Mouse (Mus musculus) neural tube, embryonic 11.5 days (tissue): ENCODE data around the gene Pde4c. TPM values are rescaled to one million over a fixed set of nuclear protein-coding genes. Genes with fewer than 3 reads are reported as not detected.
A peak's percentile ranks its signal among the peaks of the same experiment; 100 is the strongest.

Experiments used
- ATAC-seq: fragments of 200-750 bp; cut with Nextera tagmentation; 2 replicates; pipeline ENCODE4 v1.8.0; 2017; ENCODE audit warnings: moderate number of reproducible peaks, mild to moderate bottlenecking, moderate TSS enrichment, moderate library complexity; ENCODE audit not compliant: insufficient read depth, low FRiP score, low TSS enrichment
- DNase-seq: peaks from one replicate; pipeline ENCODE4 v3.0.0-alpha.2; 2015; ENCODE audit warnings: low spot score
- H3K27ac ChIP-seq: fragments of 300-500 bp; sonication (generic); 2 replicates; pipeline ENCODE4 v1.5.1; 2014; ENCODE audit warnings: low read depth, mild to moderate bottlenecking, low read length
- H3K27me3 ChIP-seq: fragments of 300-500 bp; sonication (generic); 2 replicates; pipeline ENCODE4 v1.6.1; 2014; ENCODE audit warnings: mild to moderate bottlenecking, low read length, mixed read lengths; ENCODE audit not compliant: control insufficient read depth, insufficient read depth
- H3K36me3 ChIP-seq: fragments of 300-500 bp; sonication (generic); 2 replicates; pipeline ENCODE4 v1.6.1; 2014; ENCODE audit warnings: mild to moderate bottlenecking, low read length, moderate library complexity, mixed read lengths; ENCODE audit not compliant: control insufficient read depth, insufficient read depth
- H3K4me1 ChIP-seq: fragments of 300-500 bp; sonication (generic); 2 replicates; pipeline ENCODE4 v1.6.1; 2014; ENCODE audit warnings: low read length, mixed read lengths; ENCODE audit not compliant: control insufficient read depth, insufficient read depth
- H3K4me2 ChIP-seq: fragments of 300-500 bp; sonication (generic); 2 replicates; pipeline ENCODE4 v1.6.1; 2014; ENCODE audit warnings: low read depth, mild to moderate bottlenecking, moderate library complexity
- H3K4me3 ChIP-seq: fragments of 300-500 bp; sonication (generic); 2 replicates; pipeline ENCODE4 v1.5.1; 2014; ENCODE audit warnings: low read depth, low read length
- H3K9ac ChIP-seq: fragments of 300-500 bp; sonication (generic); 2 replicates; pipeline ENCODE4 v1.6.1; 2014; ENCODE audit warnings: mild to moderate bottlenecking, low read length
- H3K9me3 ChIP-seq: fragments of 300-500 bp; sonication (generic); 2 replicates; pipeline ENCODE4 v1.6.1; 2016; ENCODE audit warnings: low read length; ENCODE audit not compliant: control insufficient read depth
- WGBS: fragments of 180-500 bp; shearing (Covaris S2); extraction: QIAGEN DNeasy Blood & Tissue Kit; methylation state at CpG from one replicate; pipeline ENCODE4 v1.1.7; 2014; 5-methylcytosine and 5-hydroxymethylcytosine counted together
- polyA plus RNA-seq: library from polyadenylated mRNA; unstranded; fragments of >200 nt; fragmentation: Nextera tagmentation; extraction: Ambion mirVana; gene quantifications from 2 replicates; pipeline ENCODE4 v1.2.1, GENCODE M21; 2014

The Pde4c gene
- polyA plus RNA-seq, 1 experiment from 2014 or later = 0.42 TPM

DNA sequence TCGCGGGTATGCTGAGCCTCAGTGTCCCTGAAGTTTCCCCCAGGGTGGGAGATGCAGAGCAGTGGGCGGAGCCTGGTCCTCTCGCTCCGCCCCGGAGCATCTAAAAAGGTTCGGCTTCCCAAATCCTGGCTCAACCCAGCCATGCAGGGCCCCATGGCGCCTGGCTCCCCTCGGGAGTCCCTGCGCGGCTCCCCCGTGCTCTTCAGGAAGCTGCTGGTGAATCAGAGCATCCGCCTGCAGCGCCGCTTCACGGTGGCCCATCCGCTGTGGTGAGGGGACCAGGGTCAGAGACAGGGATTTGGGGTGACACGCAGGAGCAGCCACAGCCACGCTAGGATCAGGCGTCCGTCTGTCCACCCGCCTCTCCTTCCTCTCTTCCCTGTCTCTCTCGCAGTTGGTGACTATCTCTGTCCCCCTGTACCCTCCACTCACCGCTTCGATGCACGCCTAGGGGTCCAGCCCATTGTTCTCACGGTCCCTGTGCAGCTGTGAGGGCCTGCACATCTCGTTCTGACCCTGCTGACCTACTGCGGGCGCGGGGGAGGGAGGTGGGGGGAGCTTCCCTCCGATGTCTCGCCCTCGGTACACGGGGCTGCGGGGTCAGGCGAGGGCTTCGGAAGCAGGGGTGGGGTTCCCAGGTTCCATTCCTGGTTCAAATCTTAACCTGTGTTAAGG lies 19.6 kb downstream of the Pde4c start:
- H3K4me3 ChIP-seq = peak overlapping the region; percentile 27
- 3% methylated on average over 38 of the region's 38 CpGs for WGBS

DNA sequence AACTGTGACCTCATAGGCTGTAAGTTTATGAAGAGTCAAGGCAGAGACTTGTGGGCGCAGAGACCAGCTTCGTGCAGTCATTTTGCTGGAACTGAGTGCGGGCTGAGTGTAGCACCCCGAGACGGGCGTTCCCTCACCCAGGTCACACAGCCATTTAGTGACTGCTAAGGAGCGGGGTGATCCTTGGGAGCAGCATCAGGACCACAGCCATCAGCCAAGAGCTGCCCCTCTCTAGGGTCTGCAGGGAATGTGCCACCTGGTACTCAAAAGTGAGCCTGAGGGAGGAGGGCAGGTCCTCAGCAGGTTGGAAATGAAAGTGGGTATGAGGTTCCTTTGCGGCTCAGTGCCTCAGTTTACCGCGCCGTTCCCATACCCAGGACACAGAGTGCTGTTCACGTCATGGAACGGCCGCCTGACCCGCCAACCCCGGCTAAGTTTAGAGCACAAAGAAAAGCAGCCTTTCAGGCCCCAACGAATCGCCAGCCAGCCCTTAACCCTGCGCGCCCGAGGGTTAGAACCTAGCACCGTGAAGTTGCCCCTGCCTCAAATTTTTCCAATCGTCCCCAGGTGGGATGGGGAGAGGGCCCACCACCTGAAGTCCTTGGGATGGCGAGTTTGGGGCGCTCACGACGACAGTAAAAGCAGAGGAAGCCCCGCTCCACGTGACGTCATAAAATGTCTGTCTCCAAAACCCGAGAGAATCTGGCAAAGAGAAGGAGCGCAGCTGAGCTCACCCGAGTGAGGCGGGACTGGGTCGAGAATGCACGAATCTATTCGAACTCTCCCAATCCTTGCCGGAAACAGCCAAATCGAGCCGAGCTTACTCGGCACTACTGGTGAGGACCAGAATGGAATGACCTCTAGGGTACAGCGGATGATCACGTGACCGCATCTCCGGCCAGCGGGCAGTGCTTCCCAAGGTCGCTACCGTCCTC lies 20.4 kb downstream of the Pde4c start:
- Histone ChIP-seq H3K9me3 (no peaks in the 10 kb centered on the region), H3K27ac (no peak overlapping the region), H3K27me3 (peaks cover 43% of the 10 kb centered on the region), H3K4me2 (peak overlapping the region; percentile 40), H3K4me1 (peaks cover 15% of the 10 kb centered on the region), H3K9ac (peak overlapping the region; percentile 50), H3K36me3 (no peaks in the 10 kb centered on the region), H3K4me3 (peak overlapping the region; percentile 27)
- WGBS = 5% methylated on average over 48 of the region's 48 CpGs
- DNase-seq (peak; percentile 35), ATAC-seq (no peak)

More for the DNA sequence above, 19.6 kb downstream of the Pde4c start:
- Histone ChIP-seq H3K36me3 (no peaks in the 10 kb centered on the region), H3K27me3 (peaks cover 43% of the 10 kb centered on the region), H3K4me2 (peak overlapping the region; percentile 40), H3K4me1 (peaks cover 15% of the 10 kb centered on the region), H3K9me3 (no peaks in the 10 kb centered on the region), H3K27ac (no peak overlapping the region), H3K9ac (peak overlapping the region; percentile 50)
- ATAC-seq (no peak), DNase-seq (peak; percentile 33)

DNA sequence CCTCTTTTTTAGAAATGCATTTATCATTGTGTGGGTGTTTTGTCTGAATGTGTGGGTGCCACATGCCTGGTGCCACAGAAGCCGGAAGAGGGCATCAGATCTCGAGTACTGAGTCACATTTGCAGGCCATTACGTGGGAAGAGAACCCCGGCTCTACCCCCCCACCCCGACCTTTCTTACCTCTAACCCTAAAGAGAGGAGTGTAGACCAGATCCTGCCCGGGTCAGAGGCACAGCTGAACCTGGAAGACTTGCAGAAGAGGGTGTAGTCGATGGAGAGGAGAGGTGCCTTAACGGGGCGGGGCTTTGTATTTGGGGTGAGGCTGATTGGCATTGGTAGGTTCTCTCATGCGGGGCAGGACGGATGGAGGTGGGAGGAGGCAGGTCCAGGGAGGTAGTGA lies 21.3 kb downstream of the Pde4c start:
- Histone ChIP-seq H3K27me3 (peaks cover 43% of the 10 kb centered on the region), H3K4me1 (peaks cover 15% of the 10 kb centered on the region), H3K4me2 (no peak overlapping the region), H3K9me3 (no peaks in the 10 kb centered on the region), H3K4me3 (no peak overlapping the region), H3K9ac (no peak overlapping the region), H3K27ac (no peak overlapping the region), H3K36me3 (no peaks in the 10 kb centered on the region)
- whole genome bisulfite sequencing = 54% methylated on average over 11 of the region's 11 CpGs
- ATAC-seq (no peak), DNase-seq (peak; percentile 8)

DNA sequence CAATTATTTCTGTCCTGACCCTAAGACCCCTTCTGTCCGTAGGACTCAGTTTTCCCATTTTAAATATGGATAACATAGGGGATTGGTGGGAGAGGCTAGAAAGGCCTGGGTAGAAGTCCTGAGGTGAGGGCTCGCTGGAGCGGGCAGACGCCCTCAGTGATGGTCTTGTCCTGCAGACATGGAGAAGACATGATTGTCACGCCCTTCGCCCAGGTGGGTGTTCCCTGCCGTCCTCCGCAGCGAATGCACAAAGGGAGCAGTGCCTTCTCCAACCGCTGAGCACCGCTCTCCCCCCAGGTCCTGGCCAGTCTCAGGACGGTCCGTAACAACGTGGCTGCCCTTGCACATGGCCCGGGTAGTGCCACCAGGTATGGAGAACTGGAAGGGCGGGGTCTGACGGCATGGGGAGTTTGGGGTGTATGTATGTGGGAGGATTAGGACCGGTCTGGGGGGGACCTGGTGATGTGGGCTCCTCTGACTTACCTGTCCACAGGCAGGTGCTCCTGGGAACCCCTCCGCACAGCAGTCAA lies 22.2 kb downstream of the Pde4c start:
- Histone ChIP-seq H3K27me3 (peaks cover 43% of the 10 kb centered on the region), H3K4me2 (no peak overlapping the region)
- WGBS = 53% methylated on average over 19 of the region's 19 CpGs

DNA sequence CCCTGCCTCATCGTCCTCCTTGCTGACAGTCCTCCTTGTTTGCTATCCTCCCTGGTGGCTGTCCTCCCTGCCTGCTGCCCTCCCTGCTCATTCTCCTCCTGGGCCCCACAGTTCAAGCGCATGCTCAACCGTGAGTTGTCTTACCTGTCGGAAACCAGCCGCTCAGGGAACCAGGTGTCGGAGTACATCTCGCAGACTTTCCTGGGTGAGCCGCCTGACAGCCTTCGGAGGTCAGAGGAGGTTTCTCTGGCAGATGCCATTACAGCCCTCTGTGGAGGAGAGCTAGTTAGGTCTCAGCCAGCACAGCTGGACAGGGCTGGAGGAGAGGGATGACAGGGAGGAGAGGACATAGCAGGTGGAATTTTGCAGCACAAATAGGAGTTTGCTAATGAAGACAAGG lies 23.2 kb downstream of the Pde4c start:
- ATAC-seq (no peak), DNase-seq (peak; percentile 8)
- no peak overlapping the region for H3K4me2 ChIP-seq
- no peak overlapping the region for H3K27ac ChIP-seq
- WGBS = 78% methylated on average over 9 of the region's 9 CpGs
- no peak overlapping the region for H3K9ac ChIP-seq
- H3K4me1 ChIP-seq = peaks cover 15% of the 10 kb centered on the region
- H3K36me3 ChIP-seq = no peaks in the 10 kb centered on the region
- H3K4me3 ChIP-seq = no peak overlapping the region
- no peaks in the 10 kb centered on the region for H3K9me3 ChIP-seq
- peaks cover 42% of the 10 kb centered on the region for H3K27me3 ChIP-seq

More for the DNA sequence above, 22.2 kb downstream of the Pde4c start:
- no peaks in the 10 kb centered on the region for H3K9me3 ChIP-seq
- peaks cover 15% of the 10 kb centered on the region for H3K4me1 ChIP-seq
- H3K4me3 ChIP-seq = no peak overlapping the region
- H3K9ac ChIP-seq = no peak overlapping the region
- H3K27ac ChIP-seq = no peak overlapping the region
- peak; percentile 5 for DNase-seq
- H3K36me3 ChIP-seq = no peaks in the 10 kb centered on the region
- ATAC-seq = no peak

DNA sequence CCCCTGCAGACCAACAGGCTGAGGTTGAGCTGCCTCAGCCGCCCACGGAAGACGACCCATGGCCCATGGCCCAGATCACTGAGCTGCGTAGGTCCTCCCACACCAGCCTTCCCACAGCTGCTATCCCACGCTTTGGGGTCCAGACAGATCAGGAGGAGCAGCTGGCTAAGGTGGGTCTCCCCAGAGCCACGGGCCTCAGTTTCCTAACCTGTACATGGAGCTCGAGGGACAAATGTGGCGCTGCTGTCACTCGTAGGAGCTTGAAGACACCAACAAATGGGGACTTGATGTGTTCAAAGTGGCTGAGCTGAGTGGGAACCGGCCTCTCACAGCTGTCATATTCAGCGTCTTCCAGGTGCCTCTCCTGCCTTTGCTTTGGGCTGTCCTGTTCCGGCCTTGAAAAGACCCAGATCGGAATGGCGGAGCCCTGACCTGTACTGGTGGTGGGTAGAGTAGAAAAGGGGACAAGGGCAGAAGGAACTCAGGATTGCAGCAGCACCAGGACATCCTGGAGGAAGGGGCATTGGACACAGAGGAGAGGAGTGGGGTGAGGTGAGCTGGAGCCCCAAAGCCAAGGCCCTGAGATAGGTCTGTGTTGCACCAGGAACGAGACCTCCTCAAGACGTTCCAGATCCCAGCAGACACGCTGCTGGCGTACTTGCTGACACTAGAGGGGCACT lies 23.8 kb downstream of the Pde4c start:
- Histone ChIP-seq H3K4me1 (peaks cover 15% of the 10 kb centered on the region), H3K4me3 (no peak overlapping the region), H3K9me3 (no peaks in the 10 kb centered on the region), H3K27ac (no peak overlapping the region), H3K27me3 (peaks cover 35% of the 10 kb centered on the region), H3K36me3 (no peaks in the 10 kb centered on the region), H3K9ac (no peak overlapping the region), H3K4me2 (no peak overlapping the region)
- 87% methylated on average over 18 of the region's 18 CpGs for WGBS
- no peak for ATAC-seq
- peak; percentile 8 for DNase-seq

DNA sequence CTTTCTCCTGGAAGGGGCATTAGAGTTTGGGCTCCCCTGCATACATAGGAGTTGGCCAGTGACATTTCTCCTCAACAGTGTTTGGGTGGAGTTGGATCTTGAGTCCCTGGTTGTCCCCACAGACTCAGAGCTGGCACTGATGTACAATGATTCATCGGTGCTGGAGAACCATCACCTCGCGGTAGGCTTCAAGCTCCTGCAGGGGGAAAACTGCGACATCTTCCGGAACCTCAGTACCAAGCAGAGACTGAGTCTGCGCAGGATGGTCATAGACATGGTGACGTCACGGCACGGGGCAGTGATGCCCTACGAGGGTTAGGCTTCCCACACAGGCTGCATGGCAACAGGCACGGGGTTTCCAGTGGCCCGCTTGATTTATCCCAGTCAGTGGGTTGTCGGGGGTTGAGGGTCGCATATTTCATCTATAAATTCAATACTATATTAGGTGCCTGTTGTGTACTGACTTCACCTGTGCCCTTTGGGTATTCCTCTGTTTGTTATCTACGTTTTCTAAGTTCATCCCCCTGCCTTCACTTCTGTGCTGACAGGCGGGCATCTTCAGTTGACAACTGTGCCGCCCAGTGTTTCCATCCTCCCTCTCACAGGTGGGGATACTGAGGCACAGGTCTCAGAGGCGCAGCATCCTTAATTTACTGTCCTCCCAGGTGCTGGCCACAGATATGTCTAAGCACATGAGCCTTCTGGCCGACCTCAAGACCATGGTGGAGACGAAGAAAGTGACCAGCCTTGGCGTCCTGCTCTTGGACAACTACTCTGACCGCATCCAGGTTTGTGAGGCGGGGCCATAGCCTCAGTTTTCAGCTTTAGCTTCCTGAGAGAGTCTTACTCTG lies 25.0 kb downstream of the Pde4c start:
- no peak overlapping the region for H3K9ac ChIP-seq
- no peak for ATAC-seq
- no peaks in the 10 kb centered on the region for H3K36me3 ChIP-seq
- peaks cover 24% of the 10 kb centered on the region for H3K27me3 ChIP-seq
- no peak for DNase-seq
- no peak overlapping the region for H3K4me3 ChIP-seq
- no peak overlapping the region for H3K4me2 ChIP-seq
- peaks cover 7% of the 10 kb centered on the region for H3K4me1 ChIP-seq
- no peak overlapping the region for H3K27ac ChIP-seq
- 91% methylated on average over 23 of the region's 23 CpGs for WGBS
- H3K9me3 ChIP-seq = no peaks in the 10 kb centered on the region
